Mouse (Mus musculus): ENCODE results near the gene Edrf1. TPM values are rescaled to one million over a fixed set of nuclear protein-coding genes. Genes with fewer than 3 reads are reported as not detected.
A peak's percentile ranks its signal among the peaks of the same experiment; 100 is the strongest.

The Edrf1 gene
- polyA plus RNA-seq, 2 experiments = 21.8 to 22.7 TPM

DNA sequence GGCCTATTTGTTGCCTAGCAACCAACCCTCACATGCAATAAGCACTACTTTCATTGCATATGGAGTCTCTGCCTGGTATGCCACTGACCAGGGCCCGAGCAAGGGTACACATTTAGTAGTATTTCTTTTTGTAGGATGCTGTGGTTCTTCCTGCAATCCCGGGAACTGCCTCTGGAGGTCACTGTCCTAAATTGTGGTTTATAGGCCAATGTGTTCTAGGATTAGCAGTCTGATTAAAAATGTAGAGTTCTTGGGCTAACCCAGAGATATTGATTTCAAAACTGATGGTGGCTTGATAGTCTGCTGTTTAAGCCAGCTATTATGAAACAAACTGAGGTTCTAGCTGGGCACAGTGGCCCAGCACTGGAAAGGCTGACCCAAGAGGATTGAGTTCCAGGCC, 4.9 kb upstream of the Edrf1 start:
- no peak for ATAC-seq (ENCODE audit: low FRiP score, low read depth)

DNA sequence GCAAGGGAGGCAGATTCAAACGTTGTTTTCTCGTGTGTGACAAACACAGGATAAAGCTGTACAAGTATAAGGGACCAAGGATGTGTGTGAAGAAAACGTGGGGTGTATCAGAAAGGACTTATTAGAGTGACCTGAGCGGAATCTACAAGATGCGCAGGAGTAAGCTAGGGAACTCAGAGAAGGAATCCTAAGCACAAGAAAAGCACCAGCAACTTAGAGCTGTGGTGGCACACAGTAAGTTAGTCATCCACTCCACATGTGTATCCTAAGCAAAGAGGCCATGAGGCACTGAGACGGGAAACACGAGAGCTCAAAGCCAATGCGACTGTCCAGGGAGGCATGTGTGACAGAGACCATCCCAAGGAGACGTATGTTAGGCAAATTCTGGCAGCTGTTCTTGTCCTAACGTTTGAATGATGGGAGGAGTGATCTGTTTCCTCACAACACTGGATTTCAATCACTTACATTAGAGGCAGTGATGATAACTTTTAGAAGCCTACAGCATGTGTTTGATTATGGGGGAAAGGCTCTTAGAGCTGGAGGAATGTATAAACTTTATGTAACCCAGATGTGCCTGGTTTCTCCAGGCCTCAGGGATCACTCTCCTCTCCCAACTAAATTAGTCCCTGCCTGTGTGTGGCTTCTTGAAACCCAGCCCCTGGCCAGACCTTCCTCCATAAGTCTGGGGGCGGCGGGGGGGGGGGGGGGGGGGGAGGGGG, 2.3 kb upstream of the Edrf1 start:
- H3K27ac ChIP-seq (replicated peaks; ENCODE audit: low read depth, low read length) = peak overlapping the region; percentile 10; the same call in 1 of the 2 replicates
- no peak overlapping the region for H3K4me2 ChIP-seq (replicated peaks; ENCODE audit: low read depth, low read length, severe bottlenecking)
- no peaks in the 10 kb centered on the region; the same call in 1 of the 2 replicates for H3K36me3 ChIP-seq (ENCODE audit: control insufficient read depth, insufficient read depth, low read length)
- DNase-seq (ENCODE audit: low spot score) = peak; percentile 84
- 25% methylated on average over 10 of the region's 12 CpGs for WGBS
- no peaks in the 10 kb centered on the region for H3K9me3 ChIP-seq (ENCODE audit: control insufficient read depth, low read length)
- TF ChIP-seq POLR2A (IDR thresholded peaks at IDR 0.05; ENCODE audit: borderline replicate concordance, extremely low read depth, insufficient read depth, insufficient read length) = no peak
- H3K4me1 ChIP-seq (ENCODE audit: control insufficient read depth, insufficient read depth, low read length) = peaks cover 17% of the 10 kb centered on the region
- no peaks in the 10 kb centered on the region for H3K27me3 ChIP-seq (ENCODE audit: control insufficient read depth, insufficient read depth, low read length)
- H3K9ac ChIP-seq (ENCODE audit: low read depth, low read length, severe bottlenecking) = no peak overlapping the region
- ATAC-seq (ENCODE audit: low FRiP score, low read depth) = peak; percentile 18; the same call in 1 of the 2 replicates
- H3K4me3 ChIP-seq (replicated peaks; ENCODE audit: low read length) = no peak overlapping the region

More for the DNA sequence above, 4.9 kb upstream of the Edrf1 start:
- H3K36me3 ChIP-seq (ENCODE audit: control insufficient read depth, insufficient read depth, low read length) = no peaks in the 10 kb centered on the region
- DNase-seq (ENCODE audit: low spot score) = peak; percentile 47
- H3K27ac ChIP-seq (replicated peaks; ENCODE audit: low read depth, low read length) = no peak overlapping the region
- no peak overlapping the region for H3K4me2 ChIP-seq (replicated peaks; ENCODE audit: low read depth, low read length, severe bottlenecking)
- no peak for TF ChIP-seq POLR2A (IDR thresholded peaks at IDR 0.05; ENCODE audit: borderline replicate concordance, extremely low read depth, insufficient read depth, insufficient read length)
- H3K4me3 ChIP-seq (replicated peaks; ENCODE audit: low read length) = no peak overlapping the region
- H3K9ac ChIP-seq (ENCODE audit: low read depth, low read length, severe bottlenecking) = no peak overlapping the region
- no peaks in the 10 kb centered on the region for H3K9me3 ChIP-seq (ENCODE audit: control insufficient read depth, low read length)
- no peaks in the 10 kb centered on the region for H3K27me3 ChIP-seq (ENCODE audit: control insufficient read depth, insufficient read depth, low read length)
- peaks cover 10% of the 10 kb centered on the region for H3K4me1 ChIP-seq (ENCODE audit: control insufficient read depth, insufficient read depth, low read length)
- WGBS = 34% methylated on average over 2 of the region's 2 CpGs

DNA sequence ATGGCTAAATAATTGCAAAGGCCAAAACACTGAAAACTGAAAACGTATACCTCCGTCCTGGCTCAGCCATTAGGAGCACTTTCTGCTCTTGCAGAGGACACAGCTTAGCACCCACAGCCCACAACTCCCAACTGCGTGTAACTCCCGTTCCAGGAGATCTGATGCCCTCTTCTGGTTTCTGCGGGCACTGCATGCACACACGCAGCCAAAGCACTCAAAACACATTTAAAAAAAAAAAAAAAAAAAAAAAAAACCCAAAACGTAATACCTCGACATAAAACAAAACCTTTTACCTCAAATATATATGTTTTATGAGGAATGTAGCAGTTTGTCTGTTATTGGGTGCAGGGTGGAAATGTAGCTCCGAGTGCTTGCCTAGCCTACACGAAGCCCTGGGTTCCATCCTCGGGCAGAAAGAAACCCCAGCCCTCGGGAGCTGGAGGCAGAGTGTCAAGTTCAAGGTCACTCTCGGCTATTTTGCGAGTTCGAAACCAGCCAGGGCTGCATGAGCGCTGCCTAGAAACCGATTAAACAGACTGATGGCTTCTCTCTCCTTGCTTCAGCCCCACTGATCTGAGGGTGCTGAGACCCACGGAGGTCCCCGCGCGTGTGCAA, 498 bp upstream of the Edrf1 start:
- TF ChIP-seq POLR2A (IDR thresholded peaks at IDR 0.05; ENCODE audit: borderline replicate concordance, extremely low read depth, insufficient read depth, insufficient read length) = no peak
- Histone ChIP-seq H3K4me2 (replicated peaks; ENCODE audit: low read depth, low read length, severe bottlenecking) (peak overlapping the region; percentile 82), H3K27me3 (ENCODE audit: control insufficient read depth, insufficient read depth, low read length) (no peaks in the 10 kb centered on the region), H3K4me3 (replicated peaks; ENCODE audit: low read length) (peak overlapping the region; percentile 81), H3K36me3 (ENCODE audit: control insufficient read depth, insufficient read depth, low read length) (peaks cover 14% of the 10 kb centered on the region), H3K9me3 (ENCODE audit: control insufficient read depth, low read length) (no peaks in the 10 kb centered on the region), H3K27ac (replicated peaks; ENCODE audit: low read depth, low read length) (peak overlapping the region; percentile 91), H3K4me1 (ENCODE audit: control insufficient read depth, insufficient read depth, low read length) (peaks cover 17% of the 10 kb centered on the region), H3K9ac (ENCODE audit: low read depth, low read length, severe bottlenecking) (peak overlapping the region; percentile 84)
- peak; percentile 54; the same call in 1 of the 2 replicates for ATAC-seq (ENCODE audit: low FRiP score, low read depth)
- peak; percentile 74 for DNase-seq (ENCODE audit: low spot score)
- WGBS = 2% methylated on average over 21 of the region's 21 CpGs

DNA sequence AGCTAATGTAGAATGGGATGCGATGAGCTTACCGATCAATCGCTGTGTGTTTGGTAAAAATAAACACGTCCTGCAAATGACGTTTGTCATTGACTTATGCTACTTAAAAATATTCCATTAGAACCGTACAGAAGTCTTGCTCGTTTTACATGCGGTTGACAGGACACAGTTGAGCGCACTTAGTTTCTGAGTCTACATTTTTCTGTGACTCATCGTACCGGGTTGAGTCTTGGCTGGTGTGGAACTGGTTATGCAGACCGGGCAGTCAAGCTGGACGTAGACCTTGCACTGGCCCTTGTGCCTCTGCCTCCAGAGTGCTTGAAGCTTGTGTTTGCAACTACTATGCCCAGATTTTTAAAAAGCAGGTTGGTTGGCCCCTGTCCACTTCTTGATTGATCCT, 963 bp downstream of the Edrf1 start:
- H3K4me3 ChIP-seq (replicated peaks; ENCODE audit: low read length) = peak overlapping the region; percentile 81
- WGBS = 10% methylated on average over 13 of the region's 13 CpGs

DNA sequence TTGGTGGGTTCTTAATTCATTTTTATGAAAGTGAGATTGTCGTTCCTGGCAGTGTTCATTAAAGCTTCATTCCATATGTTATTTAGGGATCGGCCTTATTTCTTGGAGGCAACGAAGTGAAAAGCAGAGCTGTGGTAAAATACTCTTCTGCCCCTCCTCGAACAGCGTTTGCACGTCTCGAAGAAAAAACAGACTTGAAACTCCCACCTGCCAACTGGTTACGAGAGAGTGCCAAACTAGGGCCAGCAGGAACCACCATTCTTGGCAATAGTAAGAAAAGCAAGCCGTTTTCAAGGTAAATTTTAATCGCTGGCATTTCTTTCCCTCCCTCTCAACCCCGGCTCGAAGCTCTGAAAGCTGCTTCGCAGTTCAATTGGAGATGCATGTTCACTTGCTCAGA, 1.5 kb downstream of the Edrf1 start:
- Histone ChIP-seq H3K4me3 (replicated peaks; ENCODE audit: low read length) (peak overlapping the region; percentile 81; the same call in 1 of the 2 replicates), H3K9ac (ENCODE audit: low read depth, low read length, severe bottlenecking) (peak overlapping the region; percentile 84)
- WGBS = 81% methylated on average over 13 of the region's 13 CpGs

More for the DNA sequence above, 963 bp downstream of the Edrf1 start:
- H3K9ac ChIP-seq (ENCODE audit: low read depth, low read length, severe bottlenecking) = peak overlapping the region; percentile 84
- ATAC-seq (ENCODE audit: low FRiP score, low read depth) = no peak
- peaks cover 17% of the 10 kb centered on the region for H3K4me1 ChIP-seq (ENCODE audit: control insufficient read depth, insufficient read depth, low read length)
- no peaks in the 10 kb centered on the region for H3K9me3 ChIP-seq (ENCODE audit: control insufficient read depth, low read length)
- no peak for TF ChIP-seq POLR2A (IDR thresholded peaks at IDR 0.05; ENCODE audit: borderline replicate concordance, extremely low read depth, insufficient read depth, insufficient read length)
- no peaks in the 10 kb centered on the region for H3K27me3 ChIP-seq (ENCODE audit: control insufficient read depth, insufficient read depth, low read length)
- H3K36me3 ChIP-seq (ENCODE audit: control insufficient read depth, insufficient read depth, low read length) = peaks cover 27% of the 10 kb centered on the region
- peak overlapping the region; percentile 85 for H3K4me2 ChIP-seq (replicated peaks; ENCODE audit: low read depth, low read length, severe bottlenecking)
- DNase-seq (ENCODE audit: low spot score) = no peak
- no peak overlapping the region for H3K27ac ChIP-seq (replicated peaks; ENCODE audit: low read depth, low read length)

More for the DNA sequence above, 1.5 kb downstream of the Edrf1 start:
- ATAC-seq (ENCODE audit: low FRiP score, low read depth) (no peak), DNase-seq (ENCODE audit: low spot score) (no peak)
- H3K4me1 ChIP-seq (ENCODE audit: control insufficient read depth, insufficient read depth, low read length) = peaks cover 17% of the 10 kb centered on the region
- H3K36me3 ChIP-seq (ENCODE audit: control insufficient read depth, insufficient read depth, low read length) = peaks cover 32% of the 10 kb centered on the region
- TF ChIP-seq POLR2A (IDR thresholded peaks at IDR 0.05; ENCODE audit: borderline replicate concordance, extremely low read depth, insufficient read depth, insufficient read length) = no peak
- H3K4me2 ChIP-seq (replicated peaks; ENCODE audit: low read depth, low read length, severe bottlenecking) = peak overlapping the region; percentile 85
- no peaks in the 10 kb centered on the region for H3K9me3 ChIP-seq (ENCODE audit: control insufficient read depth, low read length)
- no peaks in the 10 kb centered on the region for H3K27me3 ChIP-seq (ENCODE audit: control insufficient read depth, insufficient read depth, low read length)
- H3K27ac ChIP-seq (replicated peaks; ENCODE audit: low read depth, low read length) = no peak overlapping the region

Measured in limb, embryonic 14.5 days (tissue).